Mouse (Mus musculus): Measurements from ENCODE around the gene Spdye4a. TPM values are rescaled to one million over a fixed set of nuclear protein-coding genes. Genes with fewer than 3 reads are reported as not detected.
A peak's percentile ranks its signal among the peaks of the same experiment; 100 is the strongest.

Gene Spdye4a
- polyA plus RNA-seq, 1 experiment, result not detected

- no peak for TF ChIP-seq CTCF (IDR thresholded peaks at IDR 0.05; ENCODE audit: low read depth, low read length)
- no peak for TF ChIP-seq POLR2A (IDR thresholded peaks at IDR 0.05; ENCODE audit: insufficient read depth, low read length)
- no peak for TF ChIP-seq EP300 (IDR thresholded peaks at IDR 0.05; ENCODE audit: insufficient read depth, low read depth, low read length)
- H3K9me3 ChIP-seq (replicated peaks; ENCODE audit: control insufficient read depth, insufficient read depth, low read length, poor library complexity, severe bottlenecking), result peaks cover 3% of the 10 kb centered on the region
- H3K9ac ChIP-seq (ENCODE audit: low read depth, poor library complexity, severe bottlenecking), result peak within 1 kb of the TSS; percentile 55
- H3K27ac ChIP-seq (ENCODE audit: insufficient read depth, low read length), result no peak within 1 kb of the TSS
- H3K36me3 ChIP-seq (ENCODE audit: control insufficient read depth, insufficient read depth, low read length, poor library complexity, severe bottlenecking), result 0 out of 2 replicates have a peak, but pooled peaks cover 2% of the 10 kb centered on the region
- no peaks in the 10 kb centered on the region for H3K27me3 ChIP-seq (ENCODE audit: control insufficient read depth, insufficient read depth, low read length, poor library complexity, severe bottlenecking)
- peak within 1 kb of the TSS; percentile 65 for H3K4me3 ChIP-seq (ENCODE audit: low read depth, low read length)
- H3K4me1 ChIP-seq (ENCODE audit: control insufficient read depth, insufficient read depth, low read length), result no peaks in the 10 kb centered on the region
Observed at GRCm38 (mm10) chr5:143180255-143181076, 46.2 kb downstream of the Spdye4a start, which contains the start of the genes Rbak and Spdye4b. Gene Rbak (minus strand): TSS chr5:143180775. Gene Spdye4b (plus strand): TSS chr5:143181017.

- H3K4me3 ChIP-seq (ENCODE audit: low read depth, low read length), result no peak overlapping the region
- peaks cover 3% of the 10 kb centered on the region for H3K9me3 ChIP-seq (replicated peaks; ENCODE audit: control insufficient read depth, insufficient read depth, low read length, poor library complexity, severe bottlenecking)
- H3K27me3 ChIP-seq (ENCODE audit: control insufficient read depth, insufficient read depth, low read length, poor library complexity, severe bottlenecking), result no peaks in the 10 kb centered on the region
- TF ChIP-seq CTCF (IDR thresholded peaks at IDR 0.05; ENCODE audit: low read depth, low read length) (peak; percentile 0), POLR2A (IDR thresholded peaks at IDR 0.05; ENCODE audit: insufficient read depth, low read length) (no peak)
- peaks cover 7% of the 10 kb centered on the region for H3K36me3 ChIP-seq (ENCODE audit: control insufficient read depth, insufficient read depth, low read length, poor library complexity, severe bottlenecking)
- H3K9ac ChIP-seq (ENCODE audit: low read depth, poor library complexity, severe bottlenecking), result no peak overlapping the region
- H3K27ac ChIP-seq (ENCODE audit: insufficient read depth, low read length), result no peak overlapping the region
- no peaks in the 10 kb centered on the region for H3K4me1 ChIP-seq (ENCODE audit: control insufficient read depth, insufficient read depth, low read length)
Observed at GRCm38 (mm10) chr5:143179179-143179578, 47.5 kb downstream of the Spdye4a start.

GRCm38 (mm10) chr5:143177541-143178200 is 49.0 kb downstream of the Spdye4a start:
- TF ChIP-seq EP300 (IDR thresholded peaks at IDR 0.05; ENCODE audit: insufficient read depth, low read depth, low read length) (no peak), CTCF (IDR thresholded peaks at IDR 0.05; ENCODE audit: low read depth, low read length) (peak; percentile 40), POLR2A (IDR thresholded peaks at IDR 0.05; ENCODE audit: insufficient read depth, low read length) (no peak)
- Histone ChIP-seq H3K4me3 (ENCODE audit: low read depth, low read length) (no peak overlapping the region), H3K36me3 (ENCODE audit: control insufficient read depth, insufficient read depth, low read length, poor library complexity, severe bottlenecking) (peaks cover 16% of the 10 kb centered on the region)

DNA sequence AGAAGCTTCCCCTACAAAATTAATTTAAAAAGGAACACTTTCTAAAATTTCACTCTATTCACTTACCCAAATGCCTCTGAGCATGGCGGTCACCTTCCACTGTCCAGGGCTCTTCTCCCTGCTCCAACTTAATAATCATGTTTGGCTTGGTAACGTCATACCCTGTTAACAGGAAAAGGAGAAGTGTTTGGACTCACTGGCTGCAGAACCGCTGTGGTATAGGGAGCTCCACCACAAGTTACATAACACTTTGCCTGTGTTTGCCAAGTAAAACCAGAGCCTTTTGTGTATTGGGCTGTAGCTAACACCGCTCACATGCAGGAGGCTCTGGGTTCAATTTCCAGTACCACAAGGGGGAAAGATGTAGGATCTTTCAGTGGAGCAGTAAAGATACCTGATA is 50.7 kb downstream of the Spdye4a start:
- Histone ChIP-seq H3K36me3 (ENCODE audit: control insufficient read depth, insufficient read depth, low read length, poor library complexity, severe bottlenecking) (peaks cover 17% of the 10 kb centered on the region), H3K27ac (ENCODE audit: insufficient read depth, low read length) (no peak overlapping the region), H3K4me3 (ENCODE audit: low read depth, low read length) (no peak overlapping the region), H3K27me3 (ENCODE audit: control insufficient read depth, insufficient read depth, low read length, poor library complexity, severe bottlenecking) (no peaks in the 10 kb centered on the region), H3K9ac (ENCODE audit: low read depth, poor library complexity, severe bottlenecking) (no peak overlapping the region), H3K9me3 (replicated peaks; ENCODE audit: control insufficient read depth, insufficient read depth, low read length, poor library complexity, severe bottlenecking) (peaks cover 3% of the 10 kb centered on the region), H3K4me1 (ENCODE audit: control insufficient read depth, insufficient read depth, low read length) (no peaks in the 10 kb centered on the region)
- TF ChIP-seq CTCF (IDR thresholded peaks at IDR 0.05; ENCODE audit: low read depth, low read length) (no peak), POLR2A (IDR thresholded peaks at IDR 0.05; ENCODE audit: insufficient read depth, low read length) (no peak), EP300 (IDR thresholded peaks at IDR 0.05; ENCODE audit: insufficient read depth, low read depth, low read length) (no peak)

More at GRCm38 (mm10) chr5:143177541-143178200, 49.0 kb downstream of the Spdye4a start:
- Histone ChIP-seq H3K4me1 (ENCODE audit: control insufficient read depth, insufficient read depth, low read length) (no peaks in the 10 kb centered on the region), H3K9ac (ENCODE audit: low read depth, poor library complexity, severe bottlenecking) (no peak overlapping the region), H3K27ac (ENCODE audit: insufficient read depth, low read length) (no peak overlapping the region), H3K9me3 (replicated peaks; ENCODE audit: control insufficient read depth, insufficient read depth, low read length, poor library complexity, severe bottlenecking) (peaks cover 3% of the 10 kb centered on the region), H3K27me3 (ENCODE audit: control insufficient read depth, insufficient read depth, low read length, poor library complexity, severe bottlenecking) (no peaks in the 10 kb centered on the region)

Other genes with a start within 250 kb of the Spdye4a start
- 46.9 and 51.6 TPM in 2 replicates for gene Rnf216, start 113.9 kb downstream of the Spdye4a start, polyA plus RNA-seq (2011; ENCODE audit: insufficient read depth, insufficient read length, low read depth, missing spikeins)
- 0.42 and 0.52 TPM in 2 replicates for gene Olfr718-ps1, start 79.3 kb downstream of the Spdye4a start, polyA plus RNA-seq (2011; ENCODE audit: insufficient read depth, insufficient read length, low read depth, missing spikeins)
- 6.5 and 7.9 TPM in 2 replicates for gene Rbak, start 46.1 kb downstream of the Spdye4a start, polyA plus RNA-seq (2011; ENCODE audit: insufficient read depth, insufficient read length, low read depth, missing spikeins)
- gene Spdye4b, start 45.9 kb downstream of the Spdye4a start, polyA plus RNA-seq (2011; ENCODE audit: insufficient read depth, insufficient read length, low read depth, missing spikeins), result not detected in 2 replicates
- gene Zfp12, start 8.3 kb upstream of the Spdye4a start, polyA plus RNA-seq (2011; ENCODE audit: insufficient read depth, insufficient read length, low read depth, missing spikeins), result 11.4 and 12.4 TPM in 2 replicates
- gene Zfp316, start 43.1 kb upstream of the Spdye4a start, polyA plus RNA-seq (2011; ENCODE audit: insufficient read depth, insufficient read length, low read depth, missing spikeins), result 2.3 and 2.8 TPM in 2 replicates
- gene Zfp853, start 66.7 kb upstream of the Spdye4a start, polyA plus RNA-seq (2011; ENCODE audit: insufficient read depth, insufficient read length, low read depth, missing spikeins), result 0.93 and 1.2 TPM in 2 replicates
- 22.3 and 23.8 TPM in 2 replicates for gene E130309D02Rik, start 88.5 kb upstream of the Spdye4a start, polyA plus RNA-seq (2011; ENCODE audit: insufficient read depth, insufficient read length, low read depth, missing spikeins)
- gene Zdhhc4, start 102.4 kb upstream of the Spdye4a start, polyA plus RNA-seq (2011; ENCODE audit: insufficient read depth, insufficient read length, low read depth, missing spikeins), result 27.2 and 28.9 TPM in 2 replicates
- 0.38 and 0.57 TPM in 2 replicates for gene Grid2ip, start 130.4 kb upstream of the Spdye4a start, polyA plus RNA-seq (2011; ENCODE audit: insufficient read depth, insufficient read length, low read depth, missing spikeins)
- 80.1 and 80.4 TPM in 2 replicates for gene Kdelr2, start 176.9 kb upstream of the Spdye4a start, polyA plus RNA-seq (2011; ENCODE audit: insufficient read depth, insufficient read length, low read depth, missing spikeins)
- 3.1 and 3.5 TPM in 2 replicates for gene Daglb, start 237.7 kb upstream of the Spdye4a start, polyA plus RNA-seq (2011; ENCODE audit: insufficient read depth, insufficient read length, low read depth, missing spikeins)

Data from ES-Bruce4 (cell line).